Mouse (Mus musculus): ENCODE results near the gene Birc6. TPM values are rescaled to one million over a fixed set of nuclear protein-coding genes. Genes with fewer than 3 reads are reported as not detected.

Gene Birc6
- polyA plus RNA-seq, 2 experiments, result 21.9 to 28.3 TPM

- Histone ChIP-seq H3K4me3 (ENCODE audit: insufficient read depth in 1 of 2, low read depth in 2 of 2, low read length in 2 of 2) (peak overlapping the region; percentile 50 to 94), H3K4me2 (ENCODE audit: low read depth) (peak overlapping the region; percentile 72), H3K27me3 (ENCODE audit: control insufficient read depth, insufficient read depth, low read length) (no peaks in the 10 kb centered on the region; the same call in 1 of the 2 replicates), H3K36me3 (replicated peaks; ENCODE audit: control insufficient read depth, insufficient read depth, low read depth) (peaks cover 36% of the 10 kb centered on the region), H3K9ac (replicated peaks) (peak overlapping the region; percentile 35; the same call in 1 of the 2 replicates), H3K27ac (peak overlapping the region; percentile 89), H3K4me1 (replicated peaks; ENCODE audit: control insufficient read depth in 2 of 2, insufficient read depth in 2 of 2, low read length in 1 of 2) (peaks cover 8 to 10% of the 10 kb centered on the region in 2 experiments), H3K9me3 (ENCODE audit: control insufficient read depth, low read length) (no peaks in the 10 kb centered on the region)
- TF ChIP-seq EP300 (IDR thresholded peaks at IDR 0.05; ENCODE audit: low read depth) (no peak), CTCF (IDR thresholded peaks at IDR 0.05; ENCODE audit: low read depth) (no peak)
- DNase-seq (ENCODE audit: low read depth in 3 of 3, low spot score in 3 of 3) (peak in 1 of 3 experiments; percentile 68), ATAC-seq (ENCODE audit: insufficient read depth) (peak; percentile 50)
- 69% methylated on average over 3 of the region's 3 CpGs for WGBS (ENCODE audit: insufficient replicate concordance)
These were observed 36.5 kb upstream of the Birc6 start for GRCm38 (mm10) chr17:74491565-74491964.

GRCm38 (mm10) chr17:74500204-74500603 lies 27.9 kb upstream of the Birc6 start:
- H3K27ac ChIP-seq, result no peak overlapping the region
- no peaks in the 10 kb centered on the region for H3K4me1 ChIP-seq (replicated peaks; ENCODE audit: control insufficient read depth in 2 of 2, insufficient read depth in 2 of 2, low read length in 1 of 2)
- TF ChIP-seq CTCF (IDR thresholded peaks at IDR 0.05; ENCODE audit: low read depth) (no peak), EP300 (IDR thresholded peaks at IDR 0.05; ENCODE audit: low read depth) (no peak)
- ATAC-seq (ENCODE audit: insufficient read depth) (no peak), DNase-seq (ENCODE audit: low read depth in 3 of 3, low spot score in 3 of 3) (no peak)
- H3K36me3 ChIP-seq (replicated peaks; ENCODE audit: control insufficient read depth, insufficient read depth, low read depth), result peaks cover 42% of the 10 kb centered on the region
- no peaks in the 10 kb centered on the region for H3K9me3 ChIP-seq (ENCODE audit: control insufficient read depth, low read length)
- no peak overlapping the region for H3K4me3 ChIP-seq (ENCODE audit: insufficient read depth in 1 of 2, low read depth in 2 of 2, low read length in 2 of 2)
- no peak overlapping the region for H3K4me2 ChIP-seq (ENCODE audit: low read depth)
- no peaks in the 10 kb centered on the region for H3K27me3 ChIP-seq (ENCODE audit: control insufficient read depth, insufficient read depth, low read length)
- H3K9ac ChIP-seq (replicated peaks), result no peak overlapping the region
- WGBS (ENCODE audit: insufficient replicate concordance), result 71% methylated on average over 4 of the region's 4 CpGs

GRCm38 (mm10) chr17:74501085-74501484 lies 27.0 kb upstream of the Birc6 start:
- Histone ChIP-seq H3K4me3 (ENCODE audit: insufficient read depth in 1 of 2, low read depth in 2 of 2, low read length in 2 of 2) (no peak overlapping the region), H3K9ac (replicated peaks) (no peak overlapping the region), H3K36me3 (replicated peaks; ENCODE audit: control insufficient read depth, insufficient read depth, low read depth) (peaks cover 34% of the 10 kb centered on the region), H3K4me2 (ENCODE audit: low read depth) (no peak overlapping the region), H3K9me3 (ENCODE audit: control insufficient read depth, low read length) (no peaks in the 10 kb centered on the region), H3K4me1 (replicated peaks; ENCODE audit: control insufficient read depth in 2 of 2, insufficient read depth in 2 of 2, low read length in 1 of 2) (no peaks in the 10 kb centered on the region), H3K27me3 (ENCODE audit: control insufficient read depth, insufficient read depth, low read length) (no peaks in the 10 kb centered on the region), H3K27ac (no peak overlapping the region)
- no peak for DNase-seq (ENCODE audit: low read depth in 3 of 3, low spot score in 3 of 3)
- TF ChIP-seq EP300 (IDR thresholded peaks at IDR 0.05; ENCODE audit: low read depth), result no peak
- no peak for TF ChIP-seq CTCF (IDR thresholded peaks at IDR 0.05; ENCODE audit: low read depth)
- no peak for ATAC-seq (ENCODE audit: insufficient read depth)

- Histone ChIP-seq H3K4me2 (ENCODE audit: low read depth) (no peak overlapping the region), H3K27me3 (ENCODE audit: control insufficient read depth, insufficient read depth, low read length) (no peaks in the 10 kb centered on the region), H3K9me3 (ENCODE audit: control insufficient read depth, low read length) (no peaks in the 10 kb centered on the region), H3K4me1 (replicated peaks; ENCODE audit: control insufficient read depth in 2 of 2, insufficient read depth in 2 of 2, low read length in 1 of 2) (no peaks in the 10 kb centered on the region), H3K27ac (no peak overlapping the region), H3K36me3 (replicated peaks; ENCODE audit: control insufficient read depth, insufficient read depth, low read depth) (no peaks in the 10 kb centered on the region), H3K4me3 (ENCODE audit: insufficient read depth in 1 of 2, low read depth in 2 of 2, low read length in 2 of 2) (no peak overlapping the region), H3K9ac (replicated peaks) (no peak overlapping the region)
- 27% methylated on average over 2 of the region's 2 CpGs for WGBS (ENCODE audit: insufficient replicate concordance)
- DNase-seq (ENCODE audit: low read depth in 3 of 3, low spot score in 3 of 3) (no peak), ATAC-seq (ENCODE audit: insufficient read depth) (no peak)
- no peak for TF ChIP-seq CTCF (IDR thresholded peaks at IDR 0.05; ENCODE audit: low read depth)
- no peak for TF ChIP-seq EP300 (IDR thresholded peaks at IDR 0.05; ENCODE audit: low read depth)
These were observed 20.2 kb upstream of the Birc6 start for GRCm38 (mm10) chr17:74507934-74508333.

GRCm38 (mm10) chr17:74508600-74508999 lies 19.5 kb upstream of the Birc6 start:
- ATAC-seq (ENCODE audit: insufficient read depth) (no peak), DNase-seq (ENCODE audit: low read depth in 3 of 3, low spot score in 3 of 3) (no peak)
- Histone ChIP-seq H3K36me3 (replicated peaks; ENCODE audit: control insufficient read depth, insufficient read depth, low read depth) (no peaks in the 10 kb centered on the region), H3K27ac (no peak overlapping the region), H3K9ac (replicated peaks) (no peak overlapping the region), H3K9me3 (ENCODE audit: control insufficient read depth, low read length) (no peaks in the 10 kb centered on the region), H3K27me3 (ENCODE audit: control insufficient read depth, insufficient read depth, low read length) (no peaks in the 10 kb centered on the region), H3K4me1 (replicated peaks; ENCODE audit: control insufficient read depth in 2 of 2, insufficient read depth in 2 of 2, low read length in 1 of 2) (no peaks in the 10 kb centered on the region), H3K4me3 (ENCODE audit: insufficient read depth in 1 of 2, low read depth in 2 of 2, low read length in 2 of 2) (no peak overlapping the region), H3K4me2 (ENCODE audit: low read depth) (no peak overlapping the region)
- TF ChIP-seq EP300 (IDR thresholded peaks at IDR 0.05; ENCODE audit: low read depth), result no peak
- no peak for TF ChIP-seq CTCF (IDR thresholded peaks at IDR 0.05; ENCODE audit: low read depth)
- 49% methylated on average over 3 of the region's 3 CpGs for WGBS (ENCODE audit: insufficient replicate concordance)
